Mouse (Mus musculus) neural tube, embryonic 10.5 days (tissue): ENCODE data around the gene Shroom3.

Experiments used
- DNase-seq: peaks from one replicate; pipeline ENCODE4 v3.0.0-alpha.2; 2017; ENCODE audit warnings: low spot score; ENCODE audit errors: extremely low spot score

Gene Shroom3

GRCm38 (mm10) chr5:92751488-92751887 lies 68.3 kb downstream of the Shroom3 start:
- DNase-seq, result no peak

DNA sequence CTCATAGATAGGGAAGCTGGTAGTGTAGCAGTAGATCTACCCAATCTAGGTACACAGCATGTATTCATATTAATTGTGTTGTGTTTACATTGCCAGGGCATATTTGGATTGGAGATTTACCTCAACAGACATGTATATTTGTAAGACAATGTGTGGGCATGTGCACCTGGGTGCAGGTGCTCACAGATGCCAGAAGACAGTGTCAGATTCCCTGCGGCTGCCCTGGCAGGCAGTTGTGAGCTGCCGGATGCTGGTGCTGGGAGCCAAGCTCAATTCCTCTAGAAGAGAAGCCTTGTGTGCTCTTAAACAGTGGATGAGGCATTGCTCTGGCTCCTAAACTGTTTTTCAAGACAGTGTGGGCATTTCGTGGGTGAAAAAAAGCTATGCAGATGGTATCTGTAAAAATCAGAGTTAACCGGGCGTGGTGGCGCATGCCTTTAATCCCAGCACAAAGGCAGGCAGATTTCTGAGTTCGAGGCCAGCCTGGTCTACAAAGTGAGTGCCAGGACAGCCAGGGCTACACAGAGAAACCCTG lies 72.1 kb downstream of the Shroom3 start:
- DNase-seq, result no peak

DNA sequence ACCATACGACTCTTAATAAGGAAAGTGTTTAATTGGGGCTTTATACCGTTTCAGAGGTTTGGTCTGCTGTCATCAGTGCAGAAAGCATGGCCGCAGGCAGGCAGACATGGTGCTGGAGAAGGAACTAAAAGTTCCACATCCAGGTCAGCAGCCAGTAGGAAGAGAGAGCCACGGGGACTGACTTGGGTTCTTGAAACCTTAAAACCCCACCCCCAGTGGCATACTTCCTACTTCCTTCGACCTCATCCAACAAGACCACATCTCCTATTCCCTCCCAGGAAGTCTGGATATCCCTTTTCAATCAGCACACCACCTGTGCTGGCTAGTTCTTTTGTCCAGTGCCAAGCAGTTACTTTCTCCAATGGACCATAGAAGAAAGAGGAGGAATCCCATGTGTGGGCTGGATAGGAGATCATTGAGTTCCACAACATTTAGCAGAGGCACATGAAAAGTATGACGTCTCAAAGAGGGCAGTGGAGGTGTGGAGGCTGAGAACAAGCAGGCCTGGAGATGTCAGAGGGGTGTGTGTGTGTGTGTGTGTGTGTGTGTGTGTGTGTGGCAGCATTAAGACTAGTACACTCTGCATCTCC lies 76.0 kb downstream of the Shroom3 start:
- no peak for DNase-seq

DNA sequence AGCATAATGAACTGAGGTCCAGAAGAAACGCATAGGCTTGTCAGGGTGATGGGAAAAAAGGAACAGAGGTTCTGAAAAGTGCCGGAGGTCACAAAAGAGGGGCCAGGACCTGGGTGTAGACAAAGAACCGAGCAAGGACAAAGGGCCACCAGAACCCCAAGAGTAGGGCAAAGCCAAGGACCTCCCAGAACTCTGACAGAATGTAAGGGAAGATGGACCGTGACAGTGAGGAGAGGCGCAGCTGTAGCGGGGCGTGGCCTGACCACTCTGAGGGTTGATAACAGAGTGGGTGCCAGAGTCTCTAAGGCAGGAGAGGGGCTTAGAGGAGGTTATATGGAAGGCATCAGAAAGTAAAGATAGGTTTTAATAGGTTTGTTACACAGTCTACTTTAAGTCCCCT lies 77.3 kb downstream of the Shroom3 start:
- DNase-seq, result no peak

DNA sequence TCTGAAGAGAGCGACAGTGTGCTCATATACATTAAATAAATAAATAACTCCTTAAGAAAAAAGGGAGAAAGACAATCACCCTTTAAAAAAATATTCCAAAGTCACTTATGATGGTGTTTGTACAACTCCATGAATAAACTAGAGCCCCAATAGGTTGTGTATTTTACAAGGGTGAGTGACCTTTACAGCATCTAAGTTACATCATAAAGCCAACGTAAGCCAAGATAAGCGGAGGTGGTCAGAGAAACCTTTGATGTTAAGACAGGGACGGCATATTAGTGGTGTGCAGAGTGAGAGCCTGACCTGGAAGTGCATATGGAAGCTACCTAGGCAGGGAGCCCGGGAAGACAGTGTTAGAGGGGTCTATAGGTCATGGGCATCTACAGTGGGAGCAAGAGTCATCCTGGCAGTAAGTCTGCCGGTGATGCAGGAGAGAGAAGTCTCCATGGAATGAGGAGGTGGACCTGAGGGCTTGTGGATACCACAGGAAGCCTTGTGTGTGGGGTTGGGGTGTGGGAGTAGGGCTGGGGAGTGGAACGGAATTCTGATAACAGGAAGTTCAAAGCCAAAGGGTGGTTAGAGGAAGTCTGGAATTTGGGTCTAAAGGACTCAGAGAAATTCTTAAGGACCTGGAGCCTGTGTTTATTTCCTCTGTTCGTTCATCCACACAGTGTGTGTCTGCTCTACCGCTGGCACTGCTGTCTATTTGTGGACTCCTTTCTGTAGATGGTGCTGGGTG lies 78.5 kb downstream of the Shroom3 start:
- no peak for DNase-seq

- no peak for DNase-seq
These were observed 79.2 kb downstream of the Shroom3 start for GRCm38 (mm10) chr5:92762425-92762824.

DNA sequence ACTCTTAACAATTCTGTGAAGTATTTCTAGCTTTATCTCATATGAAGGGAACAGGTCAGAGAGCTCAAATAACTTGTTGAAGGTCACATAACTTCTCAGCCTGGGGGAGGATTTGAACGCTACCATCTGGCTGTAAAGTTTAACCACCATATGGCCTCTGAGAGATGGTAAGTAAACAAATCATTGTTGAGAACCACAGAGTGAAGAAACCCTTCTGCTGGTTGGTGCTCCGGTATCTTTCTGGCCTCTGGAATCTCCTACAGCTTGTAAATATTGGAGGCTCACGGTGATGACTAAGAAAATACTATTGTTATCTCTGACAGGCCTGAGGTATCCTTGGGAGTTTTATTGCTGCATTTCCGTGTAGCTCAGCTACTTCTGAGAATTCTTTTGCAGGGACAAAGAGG lies 80.3 kb downstream of the Shroom3 start:
- DNase-seq, result peak; percentile 31

DNA sequence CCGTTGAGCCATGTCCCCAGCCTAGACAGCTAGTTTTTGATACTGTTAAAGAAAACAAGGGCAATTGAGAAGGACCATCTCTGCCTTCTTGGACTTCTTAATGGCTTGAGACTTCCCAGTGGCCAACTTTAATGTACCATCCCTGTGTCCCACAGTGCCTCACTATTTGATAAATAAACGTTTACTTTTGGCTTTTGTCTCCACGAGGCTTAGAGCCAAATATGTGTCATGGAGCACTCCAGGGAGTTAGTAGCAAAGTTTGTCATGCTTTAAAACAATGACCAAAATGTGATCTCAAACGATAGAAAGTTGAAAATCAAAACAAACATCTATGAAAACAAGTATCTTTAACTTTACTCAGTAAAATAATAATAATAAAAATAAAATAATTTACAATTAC lies 83.1 kb downstream of the Shroom3 start:
- DNase-seq, result no peak

GRCm38 (mm10) chr5:92767194-92767777 lies 84.1 kb downstream of the Shroom3 start:
- no peak for DNase-seq

- DNase-seq, result no peak
These were observed 84.6 kb downstream of the Shroom3 start for GRCm38 (mm10) chr5:92767857-92768291.

GRCm38 (mm10) chr5:92773821-92774220 lies 90.6 kb downstream of the Shroom3 start:
- no peak for DNase-seq

GRCm38 (mm10) chr5:92774419-92774818 lies 91.2 kb downstream of the Shroom3 start:
- DNase-seq, result no peak

DNA sequence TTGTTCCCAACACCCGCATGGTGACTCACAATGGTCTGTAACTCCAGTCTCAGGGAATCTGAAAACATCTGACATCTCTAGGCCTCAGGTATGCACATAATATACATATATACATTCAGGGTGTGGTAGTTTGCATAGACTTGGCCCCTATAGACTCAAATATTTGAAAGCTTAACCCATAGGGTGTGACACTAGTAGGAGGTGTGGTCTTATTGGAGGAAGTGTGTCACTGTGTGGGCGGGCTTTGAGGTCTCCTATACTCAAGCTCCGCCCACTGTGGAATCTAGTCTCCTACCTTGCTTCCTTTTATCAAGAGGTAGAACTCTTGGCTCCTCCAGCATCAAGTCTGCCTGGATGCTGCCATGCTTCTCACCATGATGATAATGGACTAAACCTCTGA lies 91.7 kb downstream of the Shroom3 start:
- DNase-seq, result no peak

DNA sequence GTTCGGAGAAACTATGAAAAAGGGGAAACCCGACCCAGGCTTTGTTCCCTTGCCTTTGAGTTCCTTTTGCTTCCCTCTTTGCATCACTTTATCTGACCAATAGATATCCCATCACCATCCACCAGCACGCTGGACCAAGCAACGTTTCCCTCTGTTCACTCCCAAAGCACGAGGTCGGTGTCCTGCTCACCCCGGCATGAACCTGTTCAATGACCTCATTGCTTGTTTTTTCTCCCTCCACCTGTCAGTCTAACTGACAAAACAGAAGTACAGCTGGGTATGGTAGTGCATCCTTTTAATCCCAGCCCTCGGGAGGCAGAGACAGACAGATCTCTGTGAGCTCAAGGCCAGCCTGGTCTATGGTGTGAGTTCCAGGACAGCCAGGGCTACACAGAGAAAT lies 95.2 kb downstream of the Shroom3 start:
- no peak for DNase-seq

- DNase-seq, result no peak
These were observed 97.8 kb downstream of the Shroom3 start for GRCm38 (mm10) chr5:92781082-92781481.

DNA sequence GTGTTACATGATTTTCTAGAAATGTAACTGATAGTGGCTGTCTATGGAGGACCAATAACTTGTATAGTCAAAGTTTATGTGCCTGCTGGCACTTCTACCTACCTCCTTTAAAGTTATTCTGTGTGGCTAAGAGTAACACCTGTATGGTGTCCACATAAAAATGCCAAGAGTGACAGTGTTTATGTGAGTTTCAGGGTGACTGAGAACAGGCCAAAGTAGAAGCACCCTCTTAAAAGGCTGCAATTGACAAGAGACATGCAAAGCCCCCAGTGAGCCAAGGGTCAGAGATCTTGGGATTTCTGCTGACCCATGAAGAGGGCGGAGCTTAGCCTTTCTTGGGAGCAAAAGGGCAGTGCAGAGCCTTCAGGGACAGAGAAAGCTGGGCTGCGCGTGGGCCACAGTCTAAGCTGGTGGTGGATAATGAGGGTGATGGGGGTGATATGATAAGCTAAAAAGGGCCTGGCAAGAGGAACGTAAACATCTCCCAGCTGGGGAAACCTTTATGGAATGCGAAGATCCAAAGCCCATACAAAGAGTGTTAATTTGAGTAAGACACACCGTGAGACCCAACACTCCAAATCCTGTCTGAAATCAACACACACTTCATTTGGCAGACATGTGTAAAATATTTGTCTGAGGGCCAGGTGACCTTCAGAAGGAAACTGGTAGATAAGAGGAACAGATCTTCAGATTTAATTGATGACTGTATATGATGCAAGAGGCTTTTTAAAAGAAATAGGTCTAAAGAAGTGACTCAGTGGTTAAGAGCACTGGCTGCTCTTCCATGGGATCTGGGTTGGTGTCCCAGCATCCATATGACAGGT lies 101.0 kb downstream of the Shroom3 start:
- no peak for DNase-seq

GRCm38 (mm10) chr5:92785870-92786436 lies 102.7 kb downstream of the Shroom3 start:
- DNase-seq, result no peak

DNA sequence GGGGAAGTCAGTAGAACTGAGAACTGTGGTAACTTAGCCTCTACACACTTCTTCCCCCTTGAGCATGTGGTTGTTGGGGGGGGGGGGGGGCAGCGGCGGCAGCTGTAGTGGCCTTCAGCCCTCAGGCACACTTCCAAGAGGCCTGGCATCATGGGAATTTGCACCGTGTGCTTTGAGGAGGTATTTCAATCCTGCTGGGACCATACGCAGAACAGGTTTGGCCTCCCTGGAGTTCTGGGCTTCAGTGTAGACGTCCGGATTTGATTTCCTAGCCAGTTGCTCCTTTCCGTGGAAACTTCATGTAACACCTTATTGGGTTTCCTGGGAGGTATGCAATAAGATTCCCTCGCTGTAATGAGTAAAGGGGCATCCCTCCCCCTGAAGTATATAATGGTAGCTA lies 105.8 kb downstream of the Shroom3 start:
- DNase-seq, result no peak

- DNase-seq, result peak; percentile 39
These were observed 113.1 kb downstream of the Shroom3 start for GRCm38 (mm10) chr5:92796089-92796990.

GRCm38 (mm10) chr5:92797981-92798380 lies 114.7 kb downstream of the Shroom3 start:
- DNase-seq, result no peak
